Mouse (Mus musculus) G1E (cell line): ENCODE results near the gene Gm15155. TPM values are rescaled to one million over a fixed set of nuclear protein-coding genes. Genes with fewer than 3 reads are reported as not detected.

Experiments
- ATAC-seq: 2 replicates; pipeline ENCODE4 v1.8.0; 2016; ENCODE audit warnings: mild to moderate bottlenecking; ENCODE audit not compliant: insufficient number of reproducible peaks, poor library complexity, low FRiP score, severe bottlenecking; ENCODE audit errors: extremely low read depth
- DNase-seq: peaks from one replicate; pipeline ENCODE4 v3.0.0; 2012; ENCODE audit warnings: low spot score
- H3K27me3 ChIP-seq: 2 replicates; pipeline ENCODE4 v1.6.1; 2012; ENCODE audit warnings: mild to moderate bottlenecking, low read length, inconsistent platforms; ENCODE audit not compliant: insufficient read depth
- H3K36me3 ChIP-seq: replicated peaks from 2 replicates; pipeline ENCODE3; 2012; ENCODE audit warnings: mild to moderate bottlenecking, inconsistent platforms
- H3K4me1 ChIP-seq: 2 replicates; pipeline ENCODE4 v1.6.1; 2012; ENCODE audit warnings: low read depth, low read length, inconsistent platforms, mixed read lengths; ENCODE audit not compliant: insufficient read depth
- H3K4me3 ChIP-seq: 2 replicates; pipeline ENCODE4 v1.5.1; 2012; ENCODE audit warnings: low read depth, mild to moderate bottlenecking, inconsistent platforms, low read length, moderate library complexity, mixed read lengths
- H3K9me3 ChIP-seq: replicated peaks from 2 replicates; pipeline ENCODE4 v1.6.1; 2012; ENCODE audit warnings: inconsistent platforms
- CTCF ChIP-seq: IDR thresholded peaks from 2 replicates; pipeline ENCODE4 v1.5.1; 2012; ENCODE audit warnings: low read depth, low read length, inconsistent platforms, mixed read lengths
- GATA1 ChIP-seq: IDR thresholded peaks from 2 replicates; pipeline ENCODE4 v1.6.1; 2012; ENCODE audit warnings: borderline replicate concordance, low read length, inconsistent platforms, mixed read lengths
- GATA2 ChIP-seq: IDR thresholded peaks from 2 replicates; pipeline ENCODE4 v1.6.1; 2012; ENCODE audit warnings: low read depth, low read length, inconsistent platforms, borderline replicate concordance
- POLR2AphosphoS5 ChIP-seq: IDR thresholded peaks from 2 replicates; pipeline ENCODE4 v1.6.1; 2012; ENCODE audit warnings: low read depth, low read length, inconsistent platforms; ENCODE audit not compliant: insufficient replicate concordance
- TAL1 ChIP-seq: conservative IDR thresholded peaks from 2 replicates; pipeline ENCODE4 v1.6.1; 2012; ENCODE audit warnings: low read depth, low read length, inconsistent platforms, mixed read lengths
- polyA plus RNA-seq: library from polyadenylated mRNA; stranded (reverse); fragments of >175 nt; gene quantifications from 2 replicates; pipeline ENCODE4 v1.2.3, GENCODE M21; 2012
- total RNA-seq, 2 experiments: library from RNA; stranded (forward) in 1 of 2; stranded (reverse) in 1 of 2; fragments of 200-1000 nt in 1 of 2; fragments of >200 nt in 1 of 2; fragmentation: Nextera tagmentation in 1 of 2; gene quantifications; 2 replicates each; pipeline ENCODE4 v1.2.3; 2014 to 2017

Gene Gm15155
- total and polyA plus RNA-seq, 3 experiments: not detected

GRCm38 (mm10) chrX:155601196-155601595 is 23.3 kb upstream of the Gm15155 start:
- Histone ChIP-seq H3K9me3 (no peaks in the 10 kb centered on the region), H3K27me3 (no peaks in the 10 kb centered on the region), H3K4me1 (no peaks in the 10 kb centered on the region), H3K4me3 (no peak overlapping the region), H3K36me3 (no peaks in the 10 kb centered on the region)
- DNase-seq: no peak
- no peak for ATAC-seq
- no peak for TF ChIP-seq GATA2
- TF ChIP-seq POLR2AphosphoS5: no peak
- TF ChIP-seq GATA1: no peak
- TF ChIP-seq TAL1: no peak
- TF ChIP-seq CTCF: no peak

GRCm38 (mm10) chrX:155622527-155622926 is 2.0 kb upstream of the Gm15155 start:
- ATAC-seq (no peak), DNase-seq (no peak)
- no peak for TF ChIP-seq CTCF
- TF ChIP-seq GATA1: no peak
- TF ChIP-seq POLR2AphosphoS5: no peak
- TF ChIP-seq TAL1: no peak
- no peak for TF ChIP-seq GATA2
- H3K9me3 ChIP-seq: peaks cover 7% of the 10 kb centered on the region
- no peaks in the 10 kb centered on the region for H3K27me3 ChIP-seq
- H3K4me1 ChIP-seq: no peaks in the 10 kb centered on the region
- no peak overlapping the region for H3K4me3 ChIP-seq
- H3K36me3 ChIP-seq: no peaks in the 10 kb centered on the region

GRCm38 (mm10) chrX:155622961-155623599 is 1.5 kb upstream of the Gm15155 start:
- ATAC-seq (no peak), DNase-seq (no peak)
- H3K4me3 ChIP-seq: no peak overlapping the region
- H3K4me1 ChIP-seq: no peaks in the 10 kb centered on the region
- TF ChIP-seq TAL1: no peak
- no peak for TF ChIP-seq CTCF
- no peak for TF ChIP-seq GATA1
- no peak for TF ChIP-seq GATA2
- TF ChIP-seq POLR2AphosphoS5: no peak
- H3K27me3 ChIP-seq: no peaks in the 10 kb centered on the region
- H3K36me3 ChIP-seq: no peaks in the 10 kb centered on the region
- peaks cover 7% of the 10 kb centered on the region for H3K9me3 ChIP-seq

GRCm38 (mm10) chrX:155623701-155624281 is 750 bp upstream of the Gm15155 start, which contains the start of gene Ptchd1:
Gene Ptchd1 (minus strand): TSS chrX:155623814.
- DNase-seq (no peak), ATAC-seq (no peak)
- no peak for TF ChIP-seq POLR2AphosphoS5
- TF ChIP-seq TAL1: no peak
- TF ChIP-seq CTCF: no peak
- TF ChIP-seq GATA1: no peak
- no peak for TF ChIP-seq GATA2
- H3K4me1 ChIP-seq: no peaks in the 10 kb centered on the region
- H3K27me3 ChIP-seq: no peaks in the 10 kb centered on the region
- no peaks in the 10 kb centered on the region for H3K36me3 ChIP-seq
- H3K9me3 ChIP-seq: peaks cover 7% of the 10 kb centered on the region
- no peak within 1 kb of the TSS for H3K4me3 ChIP-seq

- Histone ChIP-seq H3K4me1 (no peaks in the 10 kb centered on the region), H3K4me3 (no peak overlapping the region), H3K27me3 (no peaks in the 10 kb centered on the region), H3K9me3 (peaks cover 7% of the 10 kb centered on the region), H3K36me3 (no peaks in the 10 kb centered on the region)
- TF ChIP-seq GATA1 (no peak), POLR2AphosphoS5 (no peak), GATA2 (no peak)
- ATAC-seq: no peak
- DNase-seq: no peak
These were observed 354 bp downstream of the Gm15155 start for GRCm38 (mm10) chrX:155624895-155625294.

GRCm38 (mm10) chrX:155625671-155626196 is 1.2 kb downstream of the Gm15155 start:
- no peak for TF ChIP-seq POLR2AphosphoS5
- no peak for TF ChIP-seq TAL1
- no peak for TF ChIP-seq CTCF
- TF ChIP-seq GATA2: no peak
- no peak for TF ChIP-seq GATA1
- peaks cover 7% of the 10 kb centered on the region for H3K9me3 ChIP-seq
- no peak overlapping the region for H3K4me3 ChIP-seq
- no peaks in the 10 kb centered on the region for H3K36me3 ChIP-seq
- DNase-seq: no peak
- ATAC-seq: no peak
- H3K27me3 ChIP-seq: no peaks in the 10 kb centered on the region
- H3K4me1 ChIP-seq: no peaks in the 10 kb centered on the region
